Mouse (Mus musculus) testis, adult 2 months (tissue): ENCODE data around the gene Gm20388.

Experiments used
- CTCF ChIP-seq: fragments of 200-500 bp; IDR thresholded peaks from 2 replicates; pipeline ENCODE4 v1.5.1; 2012; ENCODE audit warnings: low read depth, mild to moderate bottlenecking, inconsistent platforms, low read length, moderate library complexity; ENCODE audit not compliant: control insufficient read depth, insufficient read depth, insufficient replicate concordance
- POLR2A ChIP-seq: fragments of 200-500 bp; IDR thresholded peaks from 2 replicates; pipeline ENCODE4 v1.6.1; 2012; ENCODE audit warnings: low read depth, mild to moderate bottlenecking, inconsistent platforms, low read length, moderate library complexity; ENCODE audit not compliant: control insufficient read depth

DNA sequence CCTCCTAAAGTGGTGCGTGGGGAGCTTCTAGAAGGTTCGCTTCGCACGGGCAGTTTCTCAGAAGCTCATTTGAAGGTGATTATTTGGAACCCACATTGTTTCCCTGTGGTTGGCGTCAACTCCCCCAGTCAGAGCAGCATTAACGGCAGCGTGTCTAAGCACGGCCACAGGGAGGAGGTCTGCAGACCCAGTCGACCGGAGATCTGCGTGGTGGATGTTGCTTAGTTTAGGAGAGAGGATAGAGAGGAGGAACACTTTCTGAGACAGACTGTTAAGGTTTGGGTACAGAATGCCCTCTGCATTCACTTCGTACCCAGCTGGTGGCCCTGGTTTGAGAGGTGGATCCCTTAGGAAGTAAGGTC, 4234.0 kb downstream of the Gm20388 start:
- TF ChIP-seq CTCF (no peak), POLR2A (no peak)
